Mouse (Mus musculus): ENCODE data around the gene Olfr1211. TPM values are rescaled to one million over a fixed set of nuclear protein-coding genes. Genes with fewer than 3 reads are reported as not detected.

Gene Olfr1211
- not detected in 2 replicates for polyA plus RNA-seq (2014; fragmentation: Nextera tagmentation; extraction: Ambion mirVana)

DNA sequence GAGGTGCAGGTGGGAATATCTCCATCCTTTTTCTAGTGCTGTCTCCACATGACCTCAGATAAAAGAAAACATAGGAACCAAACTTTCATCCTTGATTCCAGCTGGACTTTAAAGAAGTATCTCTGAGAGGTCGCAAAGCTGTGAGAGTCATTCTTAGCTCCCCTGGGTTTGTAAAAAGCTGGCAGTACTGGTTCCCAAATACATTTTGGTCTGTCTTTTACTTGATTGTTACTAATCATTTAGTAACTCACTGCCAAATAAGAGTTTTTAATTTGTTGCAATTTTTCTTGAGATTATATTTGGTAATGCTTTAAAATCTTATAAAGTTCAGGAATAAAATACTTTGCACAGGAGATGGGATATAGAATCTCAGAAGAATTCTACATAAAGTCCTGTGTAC lies at the start of gene Olfr1211:
Gene Olfr1211 (minus strand): TSS at position 101 of the 400 bp plus-strand sequence.
- H3K27ac ChIP-seq (ENCODE audit: low read depth) = no peak within 1 kb of the TSS
- 90% methylated on average over 1 of the region's 1 CpGs for WGBS
- no peak within 1 kb of the TSS for H3K4me2 ChIP-seq (ENCODE audit: low read length)
- no peaks in the 10 kb centered on the region for H3K36me3 ChIP-seq (ENCODE audit: control insufficient read depth, insufficient read depth, low read length)
- H3K4me3 ChIP-seq (ENCODE audit: low read depth, low read length) = no peak within 1 kb of the TSS
- DNase-seq (ENCODE audit: low spot score) (no peak), ATAC-seq (replicated peaks; ENCODE audit: low FRiP score, low TSS enrichment, low read depth) (no peak)
- no peaks in the 10 kb centered on the region for H3K27me3 ChIP-seq (replicated peaks; ENCODE audit: control insufficient read depth, insufficient read depth, low read length)
- H3K4me1 ChIP-seq (replicated peaks; ENCODE audit: control insufficient read depth, insufficient read depth, low read length) = no peaks in the 10 kb centered on the region
- H3K9ac ChIP-seq (ENCODE audit: low read length) = no peak within 1 kb of the TSS
- no peaks in the 10 kb centered on the region for H3K9me3 ChIP-seq (ENCODE audit: control insufficient read depth, low read length)

DNA sequence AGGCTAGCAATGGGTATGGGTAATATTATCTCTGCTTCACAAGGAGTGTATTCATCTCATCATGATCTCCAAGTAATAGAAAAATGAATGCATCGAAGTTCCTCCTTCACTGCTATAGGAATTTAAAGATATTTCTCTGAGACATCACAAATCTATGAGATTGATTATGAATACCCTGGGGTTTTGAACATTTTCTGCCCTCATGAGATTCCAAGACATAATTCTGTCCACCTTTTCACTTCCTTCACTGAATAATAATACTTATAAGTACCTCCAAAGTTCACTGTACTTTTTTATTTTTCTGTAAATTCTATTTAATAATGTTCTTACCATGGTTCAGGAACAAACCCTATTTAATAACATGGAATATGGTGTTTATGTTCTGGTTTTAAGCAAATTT lies 42.3 kb upstream of the Olfr1211 start, which contains the start of gene Gm13762:
Gene Gm13762 (minus strand): TSS at position 101 of the 400 bp plus-strand sequence.
- no peak within 1 kb of the TSS for H3K27ac ChIP-seq (ENCODE audit: low read depth)
- H3K36me3 ChIP-seq (ENCODE audit: control insufficient read depth, insufficient read depth, low read length) = no peaks in the 10 kb centered on the region
- ATAC-seq (replicated peaks; ENCODE audit: low FRiP score, low TSS enrichment, low read depth) (no peak), DNase-seq (ENCODE audit: low spot score) (no peak)
- 79% methylated on average over 1 of the region's 1 CpGs for WGBS
- no peak within 1 kb of the TSS for H3K9ac ChIP-seq (ENCODE audit: low read length)
- no peak within 1 kb of the TSS for H3K4me3 ChIP-seq (ENCODE audit: low read depth, low read length)
- H3K4me2 ChIP-seq (ENCODE audit: low read length) = no peak within 1 kb of the TSS
- no peaks in the 10 kb centered on the region for H3K27me3 ChIP-seq (replicated peaks; ENCODE audit: control insufficient read depth, insufficient read depth, low read length)
- H3K9me3 ChIP-seq (ENCODE audit: control insufficient read depth, low read length) = no peaks in the 10 kb centered on the region
- no peaks in the 10 kb centered on the region for H3K4me1 ChIP-seq (replicated peaks; ENCODE audit: control insufficient read depth, insufficient read depth, low read length)

DNA sequence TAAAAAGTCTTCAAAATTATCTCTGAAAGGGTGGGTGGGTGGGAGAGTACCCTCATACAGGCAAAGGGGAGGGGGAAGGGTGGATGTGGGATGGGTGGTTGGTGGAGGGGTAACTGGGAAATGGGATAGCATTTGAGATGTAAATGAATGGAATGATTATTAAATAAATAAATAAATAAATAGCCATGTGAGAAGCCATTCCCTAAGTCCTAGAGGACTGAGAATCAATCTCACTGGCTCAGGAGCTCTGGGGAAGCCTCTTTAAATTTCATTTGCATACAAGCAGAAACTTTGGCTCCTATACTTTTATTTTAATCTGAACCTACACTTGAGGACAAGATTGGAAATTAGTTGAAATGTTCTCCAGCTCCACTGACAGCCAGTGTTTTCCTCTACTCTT lies 15.8 kb upstream of the Olfr1211 start, which contains the start of gene Olfr1212:
Gene Olfr1212 (plus strand): TSS at position 301 of the 400 bp plus-strand sequence.
- Histone ChIP-seq H3K4me1 (replicated peaks; ENCODE audit: control insufficient read depth, insufficient read depth, low read length) (no peaks in the 10 kb centered on the region), H3K27me3 (replicated peaks; ENCODE audit: control insufficient read depth, insufficient read depth, low read length) (no peaks in the 10 kb centered on the region), H3K4me2 (ENCODE audit: low read length) (no peak within 1 kb of the TSS), H3K27ac (ENCODE audit: low read depth) (no peak within 1 kb of the TSS), H3K36me3 (ENCODE audit: control insufficient read depth, insufficient read depth, low read length) (no peaks in the 10 kb centered on the region), H3K4me3 (ENCODE audit: low read depth, low read length) (no peak within 1 kb of the TSS), H3K9ac (ENCODE audit: low read length) (no peak within 1 kb of the TSS), H3K9me3 (ENCODE audit: control insufficient read depth, low read length) (no peaks in the 10 kb centered on the region)
- no peak for DNase-seq (ENCODE audit: low spot score)
- ATAC-seq (replicated peaks; ENCODE audit: low FRiP score, low TSS enrichment, low read depth) = no peak

GRCm38 (mm10) chr2:88915057-88915456 lies 22.9 kb downstream of the Olfr1211 start, which contains the start of gene Olfr1209:
Gene Olfr1209 (minus strand): TSS chr2:88915157.
- H3K4me1 ChIP-seq (replicated peaks; ENCODE audit: control insufficient read depth, insufficient read depth, low read length) = no peaks in the 10 kb centered on the region
- no peaks in the 10 kb centered on the region for H3K36me3 ChIP-seq (ENCODE audit: control insufficient read depth, insufficient read depth, low read length)
- H3K27me3 ChIP-seq (replicated peaks; ENCODE audit: control insufficient read depth, insufficient read depth, low read length) = no peaks in the 10 kb centered on the region
- DNase-seq (ENCODE audit: low spot score) = no peak
- H3K9ac ChIP-seq (ENCODE audit: low read length) = no peak within 1 kb of the TSS
- H3K4me2 ChIP-seq (ENCODE audit: low read length) = no peak within 1 kb of the TSS
- no peak within 1 kb of the TSS for H3K4me3 ChIP-seq (ENCODE audit: low read depth, low read length)
- no peaks in the 10 kb centered on the region for H3K9me3 ChIP-seq (ENCODE audit: control insufficient read depth, low read length)
- H3K27ac ChIP-seq (ENCODE audit: low read depth) = no peak within 1 kb of the TSS
- WGBS = 93% methylated on average over 3 of the region's 3 CpGs
- ATAC-seq (replicated peaks; ENCODE audit: low FRiP score, low TSS enrichment, low read depth) = no peak

- ATAC-seq (replicated peaks; ENCODE audit: low FRiP score, low TSS enrichment, low read depth) (no peak), DNase-seq (ENCODE audit: low spot score) (no peak)
- Histone ChIP-seq H3K4me3 (ENCODE audit: low read depth, low read length) (no peak within 1 kb of the TSS), H3K27me3 (replicated peaks; ENCODE audit: control insufficient read depth, insufficient read depth, low read length) (no peaks in the 10 kb centered on the region), H3K4me2 (ENCODE audit: low read length) (no peak within 1 kb of the TSS), H3K36me3 (ENCODE audit: control insufficient read depth, insufficient read depth, low read length) (no peaks in the 10 kb centered on the region), H3K9ac (ENCODE audit: low read length) (no peak within 1 kb of the TSS), H3K27ac (ENCODE audit: low read depth) (no peak within 1 kb of the TSS), H3K9me3 (ENCODE audit: control insufficient read depth, low read length) (no peaks in the 10 kb centered on the region), H3K4me1 (replicated peaks; ENCODE audit: control insufficient read depth, insufficient read depth, low read length) (no peaks in the 10 kb centered on the region)
These were observed 35.7 kb downstream of the Olfr1211 start, which contains the start of gene Olfr1208 for GRCm38 (mm10) chr2:88902211-88902610. Gene Olfr1208 (minus strand): TSS chr2:88902311.

Other genes starting within 250 kb of the Olfr1211 start
- gene Olfr1195, start 248.9 kb downstream of the Olfr1211 start, polyA plus RNA-seq (2014; fragmentation: Nextera tagmentation; extraction: Ambion mirVana) = not detected in 2 replicates
- gene Olfr1196, start 233.5 kb downstream of the Olfr1211 start, polyA plus RNA-seq (2014; fragmentation: Nextera tagmentation; extraction: Ambion mirVana) = not detected in 2 replicates
- gene Olfr1197, start 205.7 kb downstream of the Olfr1211 start, polyA plus RNA-seq (2014; fragmentation: Nextera tagmentation; extraction: Ambion mirVana) = not detected in 2 replicates
- not detected in 2 replicates for gene Olfr1198, start 186.7 kb downstream of the Olfr1211 start, polyA plus RNA-seq (2014; fragmentation: Nextera tagmentation; extraction: Ambion mirVana)
- gene Olfr1199, start 177.6 kb downstream of the Olfr1211 start, polyA plus RNA-seq (2014; fragmentation: Nextera tagmentation; extraction: Ambion mirVana) = not detected in 2 replicates
- gene Olfr1200, start 167.6 kb downstream of the Olfr1211 start, polyA plus RNA-seq (2014; fragmentation: Nextera tagmentation; extraction: Ambion mirVana) = not detected in 2 replicates
- not detected in 2 replicates for gene Olfr1201, start 145.1 kb downstream of the Olfr1211 start, polyA plus RNA-seq (2014; fragmentation: Nextera tagmentation; extraction: Ambion mirVana)
- gene Olfr1202, start 123.6 kb downstream of the Olfr1211 start, polyA plus RNA-seq (2014; fragmentation: Nextera tagmentation; extraction: Ambion mirVana) = not detected in 2 replicates
- gene Olfr1205, start 108.4 kb downstream of the Olfr1211 start, polyA plus RNA-seq (2014; fragmentation: Nextera tagmentation; extraction: Ambion mirVana) = not detected in 2 replicates
- not detected in 2 replicates for gene Olfr1204, start 88.8 kb downstream of the Olfr1211 start, polyA plus RNA-seq (2014; fragmentation: Nextera tagmentation; extraction: Ambion mirVana)
- gene Olfr1206, start 74.9 kb downstream of the Olfr1211 start, polyA plus RNA-seq (2014; fragmentation: Nextera tagmentation; extraction: Ambion mirVana) = not detected in 2 replicates
- gene Olfr1208, start 35.8 kb downstream of the Olfr1211 start, polyA plus RNA-seq (2014; fragmentation: Nextera tagmentation; extraction: Ambion mirVana) = not detected in 2 replicates
- gene Olfr1209, start 23.0 kb downstream of the Olfr1211 start, polyA plus RNA-seq (2014; fragmentation: Nextera tagmentation; extraction: Ambion mirVana) = not detected in 2 replicates
- gene Olfr1212, start 15.9 kb upstream of the Olfr1211 start, polyA plus RNA-seq (2014; fragmentation: Nextera tagmentation; extraction: Ambion mirVana) = not detected in 2 replicates
- gene Gm13762, start 42.2 kb upstream of the Olfr1211 start, polyA plus RNA-seq (2014; fragmentation: Nextera tagmentation; extraction: Ambion mirVana) = not detected in 2 replicates
- gene Olfr1214, start 54.5 kb upstream of the Olfr1211 start, polyA plus RNA-seq (2014; fragmentation: Nextera tagmentation; extraction: Ambion mirVana) = not detected in 2 replicates
- not detected in 2 replicates for gene Olfr1215, start 68.9 kb upstream of the Olfr1211 start, polyA plus RNA-seq (2014; fragmentation: Nextera tagmentation; extraction: Ambion mirVana)
- not detected in 2 replicates for gene Olfr1216, start 80.2 kb upstream of the Olfr1211 start, polyA plus RNA-seq (2014; fragmentation: Nextera tagmentation; extraction: Ambion mirVana)
- gene Olfr1217, start 94.0 kb upstream of the Olfr1211 start, polyA plus RNA-seq (2014; fragmentation: Nextera tagmentation; extraction: Ambion mirVana) = not detected in 2 replicates
- not detected in 2 replicates for gene Olfr1218, start 123.1 kb upstream of the Olfr1211 start, polyA plus RNA-seq (2014; fragmentation: Nextera tagmentation; extraction: Ambion mirVana)
- gene Olfr1219, start 145.4 kb upstream of the Olfr1211 start, polyA plus RNA-seq (2014; fragmentation: Nextera tagmentation; extraction: Ambion mirVana) = not detected in 2 replicates
- not detected in 2 replicates for gene Olfr1220, start 168.7 kb upstream of the Olfr1211 start, polyA plus RNA-seq (2014; fragmentation: Nextera tagmentation; extraction: Ambion mirVana)
- gene Olfr1221, start 179.2 kb upstream of the Olfr1211 start, polyA plus RNA-seq (2014; fragmentation: Nextera tagmentation; extraction: Ambion mirVana) = not detected in 2 replicates
- gene Olfr1222, start 194.9 kb upstream of the Olfr1211 start, polyA plus RNA-seq (2014; fragmentation: Nextera tagmentation; extraction: Ambion mirVana) = not detected in 2 replicates
- not detected in 2 replicates for gene Olfr1223, start 213.4 kb upstream of the Olfr1211 start, polyA plus RNA-seq (2014; fragmentation: Nextera tagmentation; extraction: Ambion mirVana)
- gene Olfr1224-ps1, start 226.0 kb upstream of the Olfr1211 start, polyA plus RNA-seq (2014; fragmentation: Nextera tagmentation; extraction: Ambion mirVana) = not detected in 2 replicates
- not detected in 2 replicates for gene Olfr1225, start 236.6 kb upstream of the Olfr1211 start, polyA plus RNA-seq (2014; fragmentation: Nextera tagmentation; extraction: Ambion mirVana)

Data from intestine, embryonic 14.5 days (tissue).